Mouse (Mus musculus): ENCODE measurements around the gene Ifi47. TPM values are rescaled to one million over a fixed set of nuclear protein-coding genes. Genes with fewer than 3 reads are reported as not detected.

The Ifi47 gene
- 2.3 and 3.4 TPM in 2 replicates for polyA plus RNA-seq (2012; ENCODE audit: low replicate concordance)

DNA sequence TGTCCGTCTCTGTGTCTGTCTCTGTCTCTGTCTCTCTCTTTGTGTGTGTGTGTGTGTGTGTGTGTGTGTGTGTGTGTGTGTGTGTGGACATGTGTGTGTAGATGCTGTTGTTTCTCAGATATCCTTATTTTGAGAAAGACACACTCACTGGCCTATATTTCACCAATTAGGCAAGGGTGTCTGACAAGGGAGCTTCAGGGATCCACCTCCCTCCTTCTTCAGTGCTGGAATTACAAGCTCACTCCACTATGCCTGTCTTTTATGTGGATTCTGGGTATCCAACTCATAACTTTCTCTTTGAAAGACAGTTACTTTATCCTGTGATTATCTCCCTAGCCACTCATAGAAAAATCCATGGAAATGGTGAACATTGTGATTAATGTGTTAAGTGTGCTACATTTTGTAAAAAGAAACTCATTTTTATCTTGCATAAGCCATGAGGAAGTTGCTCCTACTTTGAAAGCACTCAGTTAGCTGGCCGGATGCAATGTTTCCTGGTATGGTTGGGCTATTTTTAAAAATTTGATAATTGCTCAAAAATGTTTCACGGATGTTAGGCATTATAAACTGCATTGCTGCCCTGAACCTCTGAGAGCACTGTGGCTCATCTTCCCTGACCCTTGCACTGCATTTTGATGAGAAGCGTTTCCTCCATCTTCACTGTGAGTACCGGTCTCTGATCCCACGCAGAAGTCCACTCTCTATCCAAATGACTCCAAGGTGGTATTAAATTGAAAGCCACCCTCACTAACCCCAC lies at the start of gene Ifi47:
Gene Ifi47 (plus strand): TSS at position 587 of the 757 bp plus-strand sequence.

DNA sequence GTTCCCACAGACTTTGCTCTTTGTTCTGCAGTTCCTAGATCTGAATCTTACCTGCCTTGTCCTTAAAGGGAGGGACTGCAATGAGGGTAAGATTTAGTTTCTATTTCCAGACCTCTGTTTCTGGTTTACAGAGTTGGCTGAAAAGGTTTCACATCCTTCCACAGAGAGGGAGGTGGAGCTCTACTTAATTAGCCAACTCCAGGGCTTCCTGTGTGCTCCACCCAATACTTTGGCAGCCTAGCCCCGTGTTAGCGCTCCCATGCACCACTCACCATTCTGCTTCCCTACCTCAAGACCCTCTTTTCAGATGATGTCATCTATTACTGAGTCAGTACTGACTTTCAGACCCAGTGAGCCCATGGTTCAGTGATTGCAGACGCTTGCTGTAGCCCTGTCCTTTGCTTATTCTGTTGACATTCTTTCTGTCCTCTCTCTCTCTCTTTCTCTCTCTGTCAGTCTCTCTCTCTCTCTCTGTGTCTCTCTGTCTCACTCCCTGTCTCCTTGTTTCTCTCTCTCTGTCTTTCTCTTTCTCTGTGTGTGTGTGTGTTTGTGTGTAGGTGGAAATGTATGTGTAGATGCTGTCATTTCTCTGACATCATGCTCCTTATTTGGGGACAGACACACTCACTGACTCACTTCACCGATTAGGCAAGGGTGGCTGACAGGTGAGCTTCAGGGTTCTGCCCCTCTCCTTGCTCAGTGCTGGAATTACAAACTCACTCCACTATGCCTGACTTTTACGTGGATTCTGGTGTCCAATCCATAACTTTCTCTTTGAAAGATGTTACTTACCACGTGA lies 25.1 kb upstream of the Ifi47 start, which contains the start of gene 9930111J21Rik2:
Gene 9930111J21Rik2 (minus strand): TSS at position 150 of the 799 bp plus-strand sequence.

DNA sequence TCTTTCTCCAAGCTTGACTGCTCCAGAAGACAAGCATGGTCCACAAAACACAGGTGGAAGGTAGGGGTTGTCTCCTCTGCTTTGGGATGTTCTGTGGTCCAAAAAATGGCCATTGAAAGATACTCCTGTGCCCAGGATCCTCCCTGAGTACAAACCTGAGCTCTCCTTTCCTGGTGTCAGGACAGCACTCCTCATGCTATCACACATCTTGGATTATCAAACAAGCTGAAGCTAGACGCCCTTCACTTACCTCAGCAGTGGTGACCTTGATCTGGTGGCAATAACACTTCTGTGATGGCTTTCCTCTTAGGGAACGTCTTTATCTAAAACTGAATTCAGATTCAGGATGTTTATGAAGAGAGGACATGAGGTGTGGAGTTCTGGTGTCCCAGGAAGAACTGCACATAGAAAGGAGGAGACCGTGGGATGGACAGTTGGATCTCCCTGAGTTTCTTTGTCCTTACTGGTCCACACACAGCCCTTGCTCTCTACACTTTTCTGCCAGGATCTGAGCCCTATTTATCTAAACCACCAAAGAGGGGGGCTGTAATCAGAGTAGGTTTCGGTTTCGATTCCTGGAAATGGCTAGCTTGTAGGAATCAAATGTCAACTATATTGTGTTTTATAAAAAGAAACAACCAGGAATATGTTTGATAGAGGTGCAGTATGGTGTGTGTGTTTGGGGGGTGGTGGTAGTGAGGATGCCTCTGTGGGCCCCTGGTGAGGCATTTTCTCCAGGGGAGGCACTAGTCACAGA lies 12.5 kb upstream of the Ifi47 start, which contains the start of gene Tgtp2:
Gene Tgtp2 (minus strand): TSS at position 494 of the 757 bp plus-strand sequence.

DNA sequence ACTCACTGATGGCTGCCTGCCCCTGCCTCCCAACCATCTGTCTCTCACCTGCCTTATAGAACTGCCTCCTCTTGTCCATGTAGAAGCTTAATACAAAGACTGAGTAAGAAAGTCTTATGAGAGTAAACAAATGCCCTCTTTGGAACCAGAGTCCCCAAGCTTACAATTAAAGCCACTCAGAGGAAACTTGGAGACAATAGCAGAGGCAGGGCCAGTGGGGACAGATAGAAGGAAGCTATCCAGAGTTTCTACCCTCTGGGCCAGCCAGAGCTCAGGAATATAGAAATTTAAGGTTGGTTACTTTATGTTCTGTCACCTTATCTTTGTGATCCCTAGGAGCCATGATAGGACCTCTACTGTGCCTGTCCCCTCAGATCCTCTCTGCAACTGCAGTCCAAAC lies 38.4 kb downstream of the Ifi47 start, which contains the start of gene Olfr1396:
Gene Olfr1396 (minus strand): TSS at position 101 of the 400 bp plus-strand sequence.

GRCm38 (mm10) chr11:49141974-49142373 lies 65.6 kb downstream of the Ifi47 start, which contains the start of gene Olfr1395:
Gene Olfr1395, plus strand, starts transcription at chr11:49142274.

Other genes starting within 250 kb of the Ifi47 start
- 65.7 and 147 TPM in 2 replicates for gene Gm12184, start 249.9 kb upstream of the Ifi47 start, polyA plus RNA-seq (2012; ENCODE audit: low replicate concordance)
- 2.8 and 9.6 TPM in 2 replicates for gene Irgm1, start 204.9 kb upstream of the Ifi47 start, polyA plus RNA-seq (2012; ENCODE audit: low replicate concordance)
- 0.09 TPM in 1 of 2 replicates, not detected in the other for gene Gm5431, start 174.4 kb upstream of the Ifi47 start, polyA plus RNA-seq (2012; ENCODE audit: low replicate concordance)
- gene Psme2b, start 130.4 kb upstream of the Ifi47 start, polyA plus RNA-seq (2012; ENCODE audit: low replicate concordance), result 0.36 and 3.4 TPM in 2 replicates
- gene Olfr56, start 97.7 kb upstream of the Ifi47 start, polyA plus RNA-seq (2012; ENCODE audit: low replicate concordance), result 0.06 TPM in 1 of 2 replicates, not detected in the other
- 0.72 and 1.9 TPM in 2 replicates for gene 9930111J21Rik1, start 97.2 kb upstream of the Ifi47 start, polyA plus RNA-seq (2012; ENCODE audit: low replicate concordance)
- 0.16 TPM in 1 of 2 replicates, not detected in the other for gene Gm12185, start 84.4 kb upstream of the Ifi47 start, polyA plus RNA-seq (2012; ENCODE audit: low replicate concordance)
- 0.47 and 1.3 TPM in 2 replicates for gene Tgtp1, start 82.4 kb upstream of the Ifi47 start, polyA plus RNA-seq (2012; ENCODE audit: low replicate concordance)
- gene 9930111J21Rik2, start 25.3 kb upstream of the Ifi47 start, polyA plus RNA-seq (2012; ENCODE audit: low replicate concordance), result 0.92 and 1.5 TPM in 2 replicates
- 11.7 and 11.9 TPM in 2 replicates for gene Tgtp2, start 12.4 kb upstream of the Ifi47 start, polyA plus RNA-seq (2012; ENCODE audit: low replicate concordance)
- not detected in 2 replicates for gene Olfr1396, start 38.3 kb downstream of the Ifi47 start, polyA plus RNA-seq (2012; ENCODE audit: low replicate concordance)
- gene Olfr1395, start 65.7 kb downstream of the Ifi47 start, polyA plus RNA-seq (2012; ENCODE audit: low replicate concordance), result not detected in 2 replicates
- not detected in 2 replicates for gene Olfr1394, start 77.8 kb downstream of the Ifi47 start, polyA plus RNA-seq (2012; ENCODE audit: low replicate concordance)
- not detected in 2 replicates for gene Btnl9, start 110.6 kb downstream of the Ifi47 start, polyA plus RNA-seq (2012; ENCODE audit: low replicate concordance)
- gene Zfp62, start 126.7 kb downstream of the Ifi47 start, polyA plus RNA-seq (2012; ENCODE audit: low replicate concordance), result 4.6 and 6.1 TPM in 2 replicates
- 127 and 153 TPM in 2 replicates for gene Mgat1, start 167.6 kb downstream of the Ifi47 start, polyA plus RNA-seq (2012; ENCODE audit: low replicate concordance)
- gene Olfr1393, start 201.7 kb downstream of the Ifi47 start, polyA plus RNA-seq (2012; ENCODE audit: low replicate concordance), result not detected in 2 replicates
- gene Olfr1392, start 208.7 kb downstream of the Ifi47 start, polyA plus RNA-seq (2012; ENCODE audit: low replicate concordance), result not detected in 2 replicates
- not detected in 2 replicates for gene Olfr10, start 228.2 kb downstream of the Ifi47 start, polyA plus RNA-seq (2012; ENCODE audit: low replicate concordance)
- not detected in 2 replicates for gene Olfr1391, start 246.2 kb downstream of the Ifi47 start, polyA plus RNA-seq (2012; ENCODE audit: low replicate concordance)